Mouse (Mus musculus): Measurements from ENCODE around the gene Snrpf.
A peak's percentile ranks its signal among the peaks of the same experiment; 100 is the strongest.

DNA sequence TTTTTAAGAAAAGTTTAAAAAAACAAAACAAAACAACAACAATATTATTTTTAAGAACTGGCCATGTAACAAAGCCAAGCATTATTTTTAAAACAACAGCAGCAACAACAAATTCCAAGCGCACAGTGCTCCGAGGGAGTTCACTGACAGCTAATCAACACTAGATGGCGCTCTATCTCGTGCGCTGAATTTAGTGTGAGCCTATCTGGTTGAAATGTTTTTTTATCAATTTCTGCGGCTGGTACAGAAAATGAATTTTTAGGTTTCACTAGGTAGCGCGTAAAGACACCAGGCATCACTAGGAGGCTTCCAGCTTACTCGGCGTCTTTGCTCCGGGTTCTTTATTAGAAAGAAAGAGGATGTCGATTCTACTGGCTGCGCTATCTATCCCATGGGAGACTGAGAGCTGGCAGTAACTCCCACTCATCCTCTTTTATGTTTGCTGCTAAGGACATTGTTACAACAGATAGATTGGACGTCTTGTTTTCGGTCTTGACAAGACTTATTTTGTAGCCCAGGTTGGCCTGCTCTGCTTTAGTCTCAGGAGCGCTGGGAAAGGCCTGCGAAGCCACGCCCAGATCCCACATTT lies 22.0 kb upstream of the Snrpf start:
- TF ChIP-seq CTCF (IDR thresholded peaks at IDR 0.05; ENCODE audit: extremely low read depth, insufficient read length, insufficient replicate concordance, low read depth, low read length) (peak; percentile 62; the same call in 1 of the 2 replicates), POLR2A (IDR thresholded peaks at IDR 0.05; ENCODE audit: low read depth, low read length) (no peak)

All from small intestine, adult 2 months (tissue).